Comparison of ENCODE assay signal across 8 mouse cellular contexts in the genomic region with DNA sequence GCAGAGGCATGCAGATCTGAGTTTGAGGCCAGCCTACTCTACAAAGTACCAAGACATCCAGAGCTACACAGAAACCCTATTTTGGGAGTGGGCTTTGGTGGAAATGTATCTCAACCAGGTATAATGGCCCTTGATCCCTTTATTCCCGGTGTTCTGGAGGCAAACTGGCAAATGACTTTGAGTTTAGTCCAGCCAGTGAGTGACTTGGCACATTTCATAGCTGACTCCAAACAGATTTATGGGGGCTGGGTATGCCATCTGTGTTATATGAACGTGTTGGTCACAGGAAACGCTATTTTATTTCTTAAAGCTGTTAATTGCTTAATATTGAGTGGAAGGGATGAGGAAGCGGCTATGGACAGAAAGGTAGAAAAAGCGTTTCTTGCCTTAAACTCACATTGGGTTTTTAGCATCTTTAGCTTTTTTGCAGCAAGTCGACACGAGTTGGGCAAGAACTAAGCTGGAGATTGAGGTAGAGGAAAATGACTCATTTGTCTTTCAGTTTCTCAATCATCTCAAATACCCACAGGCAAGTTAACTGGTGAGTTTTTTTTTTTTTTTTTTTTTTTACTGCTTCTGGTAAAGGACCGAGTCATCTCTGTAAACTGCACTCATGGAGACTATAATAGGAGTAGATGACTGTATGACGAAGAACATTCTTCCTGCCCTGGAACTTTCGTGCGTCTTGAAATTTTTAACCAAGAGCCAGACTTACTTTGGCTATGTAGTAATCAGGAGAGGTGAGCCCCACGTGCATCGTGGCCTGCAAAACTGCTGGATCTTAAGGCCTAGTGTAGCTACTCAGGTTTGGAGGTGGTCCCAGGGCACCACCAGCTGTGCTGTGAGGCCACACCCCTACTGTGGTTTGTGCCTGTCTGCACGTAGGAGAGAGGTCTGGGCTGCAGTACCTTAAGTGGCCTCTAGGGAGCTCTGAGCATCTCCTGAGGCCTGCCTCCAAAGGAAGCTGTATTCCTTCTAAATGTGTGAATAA. TPM values are rescaled to one million over a fixed set of nuclear protein-coding genes. Genes with fewer than 3 reads are reported as not detected.
DNase-seq lines count a peak whose midpoint lies in the region; ATAC-seq and TF ChIP-seq lines count a peak whose summit lies in the region.

No protein-coding gene starts in this region.

- ATAC-seq in embryonic facial prominence, embryonic 13.5 days (ENCODE audit: insufficient number of reproducible peaks, insufficient read depth, low FRiP score, low TSS enrichment, low read depth), result no peak
- no peak; the same call in 1 of the 2 replicates for ATAC-seq in limb, embryonic 15.5 days (ENCODE audit: insufficient number of reproducible peaks, low FRiP score, low TSS enrichment, low read depth)
- no peak for ATAC-seq in midbrain, postnatal 0 days (ENCODE audit: low FRiP score)

- 21% methylated on average over 14 of the region's 14 CpGs for WGBS in embryonic facial prominence, embryonic 13.5 days
- 13% methylated on average over 14 of the region's 14 CpGs for WGBS in limb, embryonic 15.5 days
- whole genome bisulfite sequencing in midbrain, postnatal 0 days, result 26% methylated on average over 14 of the region's 14 CpGs

- TF ChIP-seq CTCF in midbrain, postnatal 0 days (IDR thresholded peaks at IDR 0.05), result peak; percentile 85

- no peaks in the 10 kb centered on the region for H3K9me3 ChIP-seq in embryonic facial prominence, embryonic 13.5 days
- no peaks in the 10 kb centered on the region for H3K9me3 ChIP-seq in limb, embryonic 15.5 days
- H3K9me3 ChIP-seq in midbrain, postnatal 0 days (ENCODE audit: low read length), result no peaks in the 10 kb centered on the region

- peak overlapping the region; percentile 74 for H3K27ac ChIP-seq in embryonic facial prominence, embryonic 13.5 days
- H3K27ac ChIP-seq in limb, embryonic 15.5 days, result peak overlapping the region; percentile 82
- no peak overlapping the region for H3K27ac ChIP-seq in midbrain, postnatal 0 days (ENCODE audit: low read depth, low read length)

- H3K27me3 ChIP-seq in embryonic facial prominence, embryonic 13.5 days, result no peaks in the 10 kb centered on the region
- no peaks in the 10 kb centered on the region for H3K27me3 ChIP-seq in limb, embryonic 15.5 days
- H3K27me3 ChIP-seq in midbrain, postnatal 0 days (ENCODE audit: insufficient read depth, low read length), result no peaks in the 10 kb centered on the region

- peak overlapping the region; percentile 55 for H3K4me3 ChIP-seq in embryonic facial prominence, embryonic 13.5 days
- peak overlapping the region; percentile 78 for H3K4me3 ChIP-seq in limb, embryonic 15.5 days
- peak overlapping the region; percentile 81; the same call in 1 of the 2 replicates for H3K4me3 ChIP-seq in midbrain, postnatal 0 days (ENCODE audit: low read depth, low read length)

- H3K4me2 ChIP-seq in embryonic facial prominence, embryonic 13.5 days, result peak overlapping the region; percentile 73
- peak overlapping the region; percentile 52 for H3K4me2 ChIP-seq in limb, embryonic 15.5 days
- peak overlapping the region; percentile 56 for H3K4me2 ChIP-seq in midbrain, postnatal 0 days (ENCODE audit: low read depth, low read length, poor library complexity, severe bottlenecking)

- peak overlapping the region; percentile 27; the same call in 1 of the 2 replicates for H3K9ac ChIP-seq in embryonic facial prominence, embryonic 13.5 days
- H3K9ac ChIP-seq in limb, embryonic 15.5 days, result no peak overlapping the region
- no peak overlapping the region for H3K9ac ChIP-seq in midbrain, postnatal 0 days (replicated peaks; ENCODE audit: low read length, poor library complexity, severe bottlenecking)

- H3K36me3 ChIP-seq in embryonic facial prominence, embryonic 13.5 days, result peaks cover 37% of the 10 kb centered on the region
- peaks cover 34% of the 10 kb centered on the region for H3K36me3 ChIP-seq in limb, embryonic 15.5 days
- no peaks in the 10 kb centered on the region for H3K36me3 ChIP-seq in midbrain, postnatal 0 days (ENCODE audit: insufficient read depth, low read length)

- peaks cover 42% of the 10 kb centered on the region for H3K4me1 ChIP-seq in embryonic facial prominence, embryonic 13.5 days
- H3K4me1 ChIP-seq in limb, embryonic 15.5 days, result peaks cover 45% of the 10 kb centered on the region
- peaks cover 17% of the 10 kb centered on the region; the same call in 1 of the 2 replicates for H3K4me1 ChIP-seq in midbrain, postnatal 0 days (ENCODE audit: insufficient read depth, low read length)

- DNase-seq in 416B (ENCODE audit: low read depth), result peak; percentile 95
- DNase-seq in adrenal gland, postnatal 14 days, result peak; percentile 89
- DNase-seq in heart, adult 18-20 months, result peak; percentile 88 to 89
- peak; percentile 80 for DNase-seq in kidney, adult 18-20 months
- DNase-seq in midbrain, postnatal 0 days (ENCODE audit: low spot score), result peak; percentile 90
- DNase-seq in spleen, postnatal 10 days (ENCODE audit: low spot score in 2 of 2), result peak; percentile 60 to 86

RNA-seq across cellular contexts. Expression of gene Pkm, which starts 3.2 kb away (rescaled TPM):
- 647 and 658 TPM in 2 replicates for total RNA-seq in adrenal gland, postnatal 14 days (2021)
- 1,264 and 1,360 TPM in 2 replicates for polyA plus RNA-seq in embryonic facial prominence, embryonic 13.5 days (2015; fragmentation: Nextera tagmentation; extraction: Ambion mirVana)
- total RNA-seq in heart, adult 18-20 months (2021), result 1,000 to 10,000 TPM; 1,130 to 1,266 TPM
- 1,195 and 1,260 TPM in 2 replicates for polyA plus RNA-seq in limb, embryonic 15.5 days (2015; fragmentation: Nextera tagmentation; extraction: Ambion mirVana)
- 722 and 739 TPM in 2 replicates for total RNA-seq in midbrain, postnatal 0 days (2014; rRNA removed)
- 780 and 851 TPM in 2 replicates for polyA plus RNA-seq in midbrain, postnatal 0 days (2015; fragmentation: Nextera tagmentation; extraction: Ambion mirVana)

RNA-seq across cellular contexts. Expression of gene Gramd2, which starts 20.6 kb away (rescaled TPM):
- 0.26 and 0.52 TPM in 2 replicates for total RNA-seq in adrenal gland, postnatal 14 days (2021)
- polyA plus RNA-seq in embryonic facial prominence, embryonic 13.5 days (2015; fragmentation: Nextera tagmentation; extraction: Ambion mirVana), result 1.6 and 2.0 TPM in 2 replicates
- under 1 TPM in 1 of 2 experiments, not detected in 1; 0.28 TPM for total RNA-seq in heart, adult 18-20 months (2021)
- 4.4 and 5.0 TPM in 2 replicates for polyA plus RNA-seq in limb, embryonic 15.5 days (2015; fragmentation: Nextera tagmentation; extraction: Ambion mirVana)
- 8.9 and 12.1 TPM in 2 replicates for total RNA-seq in midbrain, postnatal 0 days (2014; rRNA removed)
- 4.4 and 5.2 TPM in 2 replicates for polyA plus RNA-seq in midbrain, postnatal 0 days (2015; fragmentation: Nextera tagmentation; extraction: Ambion mirVana)

RNA-seq across cellular contexts. Expression of gene Parp6, which starts 42.2 kb away (rescaled TPM):
- 30.2 and 37.3 TPM in 2 replicates for total RNA-seq in adrenal gland, postnatal 14 days (2021)
- 36.3 and 42.5 TPM in 2 replicates for polyA plus RNA-seq in embryonic facial prominence, embryonic 13.5 days (2015; fragmentation: Nextera tagmentation; extraction: Ambion mirVana)
- total RNA-seq in heart, adult 18-20 months (2021), result 10 to 100 TPM; 17.0 to 17.6 TPM
- polyA plus RNA-seq in limb, embryonic 15.5 days (2015; fragmentation: Nextera tagmentation; extraction: Ambion mirVana), result 22.5 and 27.8 TPM in 2 replicates
- total RNA-seq in midbrain, postnatal 0 days (2014; rRNA removed), result 136 and 154 TPM in 2 replicates
- polyA plus RNA-seq in midbrain, postnatal 0 days (2015; fragmentation: Nextera tagmentation; extraction: Ambion mirVana), result 170 and 187 TPM in 2 replicates
